Mouse (Mus musculus) kidney, adult 18-20 months (tissue): Measurements from ENCODE around the gene Sirpa.

Source experiments
- DNase-seq: peaks from one replicate; pipeline ENCODE4 v3.0.0; 2021

Sirpa gene

DNA sequence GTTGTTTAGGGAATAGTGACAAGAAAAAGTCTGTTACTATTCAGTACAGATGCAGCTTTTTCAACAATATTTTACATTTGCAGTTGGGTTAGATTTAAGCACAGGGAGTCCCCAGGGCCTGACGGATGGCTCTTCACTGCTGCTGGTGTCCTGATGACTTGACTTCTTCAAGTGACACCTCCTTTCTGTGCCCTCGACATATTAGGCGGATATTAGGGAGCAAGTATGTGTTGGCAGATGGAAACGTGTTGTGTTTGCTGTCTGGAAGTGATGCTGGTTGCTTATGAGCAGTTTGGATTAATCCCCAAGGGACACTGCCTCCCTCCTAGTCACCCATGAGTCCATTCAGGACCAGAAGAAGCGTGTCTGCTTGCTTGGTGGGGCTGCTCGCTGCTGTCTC lies 21.3 kb downstream of the Sirpa start:
- DNase-seq: no peak

DNA sequence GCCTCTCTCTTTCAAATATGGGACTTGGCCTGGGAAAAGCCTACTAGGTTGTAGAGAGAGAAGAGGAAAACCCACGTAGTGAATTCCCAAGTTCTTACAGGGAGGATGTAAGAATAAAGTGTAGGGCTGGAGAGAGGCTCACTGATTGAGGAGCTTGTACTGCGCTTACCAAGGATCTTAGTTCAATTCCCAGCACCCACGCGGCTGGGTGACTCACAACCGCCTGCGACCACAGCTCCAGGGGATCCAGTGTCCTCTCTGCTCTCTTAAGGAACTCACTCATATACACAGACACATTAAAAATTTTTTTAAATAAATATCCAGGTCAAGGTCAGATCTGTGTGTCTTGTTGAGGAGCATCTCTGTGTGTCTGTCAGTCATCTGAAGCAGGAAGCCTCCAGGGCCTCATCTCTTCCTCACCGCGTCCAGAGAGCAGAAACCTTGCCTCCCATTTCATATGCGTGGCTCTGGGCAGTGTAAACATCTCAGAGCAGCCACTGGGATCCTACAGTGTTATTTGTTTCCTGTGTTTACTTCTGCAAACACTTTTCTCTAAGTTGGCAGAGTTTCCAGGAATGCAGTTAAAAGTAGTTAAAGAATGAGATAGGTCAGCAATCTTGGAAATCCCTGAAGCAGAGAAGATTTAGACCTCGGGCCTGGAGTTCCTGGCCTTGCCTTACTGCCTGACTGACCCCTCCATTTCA lies 22.0 kb downstream of the Sirpa start:
- DNase-seq: no peak

DNA sequence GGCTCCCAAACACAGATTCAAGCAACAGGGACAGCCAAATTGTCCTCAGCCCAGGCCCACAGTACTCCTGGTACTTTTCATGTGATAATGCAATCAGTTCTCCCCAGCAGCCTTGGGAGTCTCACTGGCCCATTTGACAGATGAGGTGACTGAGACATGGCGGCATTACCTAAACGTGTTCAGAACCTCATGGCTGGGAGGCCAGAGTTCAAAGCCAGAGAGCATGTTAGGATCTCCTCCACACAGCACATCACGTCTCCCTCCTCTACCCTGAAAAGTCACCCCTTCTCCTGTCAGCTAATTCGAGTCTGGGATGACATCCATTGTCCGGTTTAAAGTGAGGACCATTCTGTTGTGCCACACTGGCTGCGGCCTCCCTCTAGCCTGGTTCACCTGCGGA lies 27.5 kb downstream of the Sirpa start:
- DNase-seq: no peak

DNA sequence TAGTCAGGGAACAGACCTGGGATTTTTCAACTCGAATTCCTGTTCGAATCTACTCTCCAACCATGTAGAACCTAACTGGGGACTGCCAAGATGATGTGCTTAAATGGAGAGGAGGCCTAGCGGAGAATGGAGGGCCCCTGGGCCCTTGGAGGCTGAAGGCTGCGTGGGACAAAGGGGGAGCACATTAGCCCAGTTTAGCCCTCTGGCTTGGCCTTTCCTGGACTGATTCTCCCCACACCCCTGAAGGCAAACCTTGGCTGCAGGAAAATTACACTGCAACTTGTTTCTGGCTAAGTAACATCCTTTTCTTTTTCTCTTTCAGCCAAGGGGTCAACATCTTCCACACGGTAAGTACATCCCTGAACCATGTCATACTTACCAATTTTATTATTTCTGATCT lies 28.2 kb downstream of the Sirpa start:
- DNase-seq: no peak

DNA sequence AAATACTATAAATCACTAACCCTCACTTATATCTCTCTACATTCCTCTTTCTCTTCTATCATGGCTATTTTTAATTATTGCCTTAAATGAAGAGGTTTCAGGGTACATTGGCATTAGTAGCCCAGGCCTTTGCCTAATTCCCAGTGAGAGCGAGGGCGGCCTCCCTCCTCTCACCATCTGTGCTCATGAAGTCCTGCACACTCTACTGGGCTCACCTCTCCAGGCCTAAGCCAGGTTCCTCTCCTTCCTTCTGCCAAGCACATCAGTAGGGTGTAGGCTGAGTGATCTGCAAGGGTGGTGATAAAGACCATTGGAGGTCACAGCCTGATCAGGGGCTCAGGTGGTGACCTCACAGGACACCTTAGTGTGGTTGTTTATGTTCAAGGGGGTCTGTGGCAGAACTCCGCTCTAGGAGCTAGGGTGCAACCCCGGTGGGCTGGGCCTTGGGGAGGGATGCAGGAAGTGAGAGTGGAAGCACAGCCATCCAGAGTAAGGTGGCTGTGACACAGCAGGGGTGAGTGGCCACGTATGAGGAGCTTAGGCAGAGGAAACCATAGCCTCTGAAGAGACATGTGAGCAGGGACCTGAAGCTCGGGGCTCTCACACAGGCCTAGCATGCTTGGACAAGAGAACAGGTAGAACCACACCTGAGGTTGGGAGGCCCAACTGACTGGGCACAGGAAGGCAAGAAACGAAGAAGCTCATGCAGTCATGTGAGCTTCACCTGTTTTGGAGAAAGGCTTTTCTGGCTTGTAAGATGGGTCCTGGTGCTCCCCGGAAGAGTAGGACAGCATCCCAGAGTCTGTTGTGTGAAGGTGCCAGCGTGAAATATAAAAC lies 29.2 kb downstream of the Sirpa start:
- no peak for DNase-seq

DNA sequence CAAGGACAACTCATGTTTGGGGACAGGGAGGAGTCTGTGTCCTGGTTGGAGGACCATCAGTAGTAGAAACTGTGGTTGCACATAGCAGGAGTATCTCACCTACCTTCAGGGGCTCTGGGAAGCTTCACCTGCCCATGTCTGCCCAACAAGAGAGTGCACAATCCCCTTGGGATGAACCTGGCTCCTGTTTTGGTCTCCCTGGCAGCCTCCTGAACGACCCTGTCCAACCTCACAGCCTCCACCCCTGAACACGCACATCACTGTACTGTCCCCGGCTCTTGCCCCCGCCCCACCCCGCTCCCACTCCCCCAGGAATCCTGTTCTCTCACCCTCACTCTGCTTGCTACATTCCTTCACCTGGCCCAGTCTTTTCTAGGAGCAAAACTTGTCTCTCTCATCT lies 30.3 kb downstream of the Sirpa start:
- DNase-seq: no peak

DNA sequence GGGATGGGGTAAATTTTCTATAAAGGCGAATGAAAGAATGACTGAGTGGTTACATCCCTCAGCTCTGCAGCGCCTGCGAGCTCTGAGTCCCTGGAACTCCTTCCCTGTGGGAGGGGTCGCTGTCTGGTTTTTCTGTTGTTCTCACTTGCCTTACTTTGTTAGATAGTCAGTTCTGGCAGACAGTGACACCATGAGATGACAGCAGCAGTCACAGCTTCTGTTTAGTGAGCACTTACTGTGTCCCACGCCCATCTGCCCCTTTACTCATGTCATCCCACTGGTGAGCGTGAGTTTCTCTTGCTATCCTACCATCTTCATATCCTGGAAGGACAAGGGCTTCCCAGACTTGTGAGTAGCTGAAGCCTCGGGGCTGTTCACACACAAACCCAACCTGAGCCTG lies 31.1 kb downstream of the Sirpa start:
- DNase-seq: no peak

DNA sequence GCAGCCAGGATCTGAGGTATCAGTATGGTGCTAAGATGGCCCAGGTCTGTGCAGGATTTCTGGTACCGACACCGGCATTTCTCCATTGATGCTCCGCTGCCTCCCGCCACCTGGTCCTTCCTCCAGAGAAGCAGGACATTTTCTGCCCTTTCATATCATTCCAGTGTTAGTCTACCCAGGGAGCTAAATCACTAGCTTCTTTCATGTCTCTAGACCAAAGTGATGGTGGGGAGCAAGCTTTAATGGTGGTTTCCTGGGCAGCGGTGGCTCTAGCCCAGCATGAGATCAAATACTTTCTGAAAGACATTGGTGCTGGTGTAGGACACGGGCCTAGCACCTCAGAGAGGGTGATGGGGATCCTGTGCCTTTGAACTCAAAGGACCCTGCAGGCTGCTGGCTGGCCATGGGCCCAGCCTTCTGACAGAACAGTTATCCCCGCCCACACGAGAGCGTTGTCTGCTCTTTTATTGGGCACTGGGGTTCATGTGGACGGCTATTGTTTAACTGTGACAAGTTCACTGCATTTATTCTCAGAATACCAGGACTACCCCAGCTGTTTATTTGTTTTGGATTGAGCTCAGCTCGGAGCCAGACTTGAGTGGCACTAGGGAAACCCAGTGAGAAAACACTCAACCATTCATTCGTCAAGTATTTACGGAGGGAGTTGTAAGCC lies 31.7 kb downstream of the Sirpa start:
- peak; percentile 54 for DNase-seq

DNA sequence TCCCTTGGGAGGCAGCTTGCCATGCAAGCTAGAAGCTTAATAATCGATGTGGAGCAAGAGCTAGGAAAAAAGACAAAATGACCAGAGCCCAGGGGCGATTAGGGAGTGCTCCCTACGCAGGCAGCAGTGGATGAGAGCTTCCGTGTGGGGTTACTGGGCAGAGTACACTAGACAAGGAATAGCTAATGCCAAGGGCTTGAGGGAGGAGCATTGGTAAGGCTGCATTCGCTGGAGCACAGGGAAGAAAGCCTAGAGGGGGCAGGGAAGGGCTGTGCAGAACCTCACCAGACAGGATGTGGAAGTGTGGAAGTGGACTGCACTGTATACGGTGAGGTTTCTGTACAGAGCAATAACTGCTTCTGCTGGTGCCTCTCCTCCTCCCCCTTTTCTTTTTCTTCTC lies 32.3 kb downstream of the Sirpa start:
- DNase-seq: peak; percentile 35

DNA sequence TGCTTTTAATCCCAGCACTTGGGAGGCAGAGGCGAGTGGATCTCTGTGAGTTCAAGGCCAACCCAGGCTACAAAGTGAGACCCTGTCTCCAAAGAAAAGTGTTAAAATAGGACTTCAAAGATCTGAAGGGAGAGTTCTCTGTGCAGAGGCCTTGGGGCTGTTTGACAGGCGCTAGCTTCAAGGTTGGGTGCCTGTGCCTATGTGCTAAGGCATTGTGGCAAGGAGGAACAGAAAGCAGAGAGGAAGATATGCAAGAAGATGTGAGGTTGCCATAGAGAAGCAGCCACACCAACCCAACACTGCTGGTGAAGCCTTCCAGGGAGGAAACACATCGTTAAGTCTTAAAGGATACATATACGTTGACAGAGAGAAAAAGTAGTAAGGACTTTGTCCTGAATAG lies 33.2 kb downstream of the Sirpa start:
- no peak for DNase-seq

DNA sequence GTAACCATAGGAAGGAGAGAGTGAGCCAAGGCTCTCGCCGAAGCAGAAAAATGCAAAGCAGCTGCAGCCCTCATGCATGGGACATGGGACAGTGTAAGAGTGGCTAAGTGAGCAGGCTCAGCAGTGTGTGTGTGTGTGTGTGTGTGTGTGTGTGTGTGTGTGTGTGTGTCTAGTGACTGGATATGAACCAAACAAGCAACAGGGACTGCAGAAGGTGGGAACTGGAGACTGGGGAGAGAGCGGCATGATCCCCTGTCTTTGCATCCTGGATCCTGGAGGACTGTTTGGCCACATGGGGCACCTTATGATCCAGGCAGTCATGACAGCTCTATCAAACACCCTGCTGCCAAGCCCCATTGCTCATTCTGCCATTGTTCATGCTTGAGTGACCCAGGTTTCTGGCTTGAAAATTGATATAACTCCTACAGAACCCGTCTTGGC lies 34.0 kb downstream of the Sirpa start:
- DNase-seq: no peak

DNA sequence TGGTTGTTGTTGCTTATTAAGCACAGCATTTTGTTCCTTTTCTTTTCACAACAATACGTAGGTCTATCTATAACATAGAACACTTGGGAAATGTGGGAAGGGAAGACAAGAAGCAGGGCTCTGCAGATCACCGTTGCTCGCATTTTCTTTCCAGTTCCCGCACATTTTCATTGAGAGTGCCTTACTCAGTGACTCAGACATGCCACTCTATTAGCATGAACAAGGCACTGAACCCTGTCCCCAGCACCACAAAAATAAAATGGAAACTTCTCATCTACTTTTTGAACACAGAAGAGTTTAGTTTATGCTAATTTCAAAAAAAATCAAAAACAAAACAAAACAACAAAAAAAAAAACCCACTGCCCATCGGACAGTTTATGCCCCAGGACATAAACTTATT lies 34.5 kb downstream of the Sirpa start:
- DNase-seq: no peak

DNA sequence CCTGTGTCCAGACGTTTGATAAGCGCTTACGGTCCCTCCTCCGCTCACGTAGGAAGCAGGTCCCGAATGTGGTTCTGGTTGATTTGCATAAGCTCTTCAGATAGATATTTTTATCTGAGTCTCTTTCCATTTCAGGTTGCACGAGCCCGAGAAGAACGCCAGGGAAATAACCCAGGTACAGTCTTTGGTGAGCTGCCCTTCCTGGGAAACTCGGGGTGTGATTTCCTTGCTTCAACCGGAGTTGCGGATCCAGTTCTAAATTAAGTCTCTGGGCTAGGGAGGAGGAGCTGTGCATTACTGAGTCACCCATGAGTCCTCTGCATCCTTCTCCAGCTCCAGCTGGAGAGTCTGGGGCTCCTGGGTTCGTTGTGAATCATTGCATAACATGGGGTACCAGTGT lies 35.2 kb downstream of the Sirpa start:
- no peak for DNase-seq

DNA sequence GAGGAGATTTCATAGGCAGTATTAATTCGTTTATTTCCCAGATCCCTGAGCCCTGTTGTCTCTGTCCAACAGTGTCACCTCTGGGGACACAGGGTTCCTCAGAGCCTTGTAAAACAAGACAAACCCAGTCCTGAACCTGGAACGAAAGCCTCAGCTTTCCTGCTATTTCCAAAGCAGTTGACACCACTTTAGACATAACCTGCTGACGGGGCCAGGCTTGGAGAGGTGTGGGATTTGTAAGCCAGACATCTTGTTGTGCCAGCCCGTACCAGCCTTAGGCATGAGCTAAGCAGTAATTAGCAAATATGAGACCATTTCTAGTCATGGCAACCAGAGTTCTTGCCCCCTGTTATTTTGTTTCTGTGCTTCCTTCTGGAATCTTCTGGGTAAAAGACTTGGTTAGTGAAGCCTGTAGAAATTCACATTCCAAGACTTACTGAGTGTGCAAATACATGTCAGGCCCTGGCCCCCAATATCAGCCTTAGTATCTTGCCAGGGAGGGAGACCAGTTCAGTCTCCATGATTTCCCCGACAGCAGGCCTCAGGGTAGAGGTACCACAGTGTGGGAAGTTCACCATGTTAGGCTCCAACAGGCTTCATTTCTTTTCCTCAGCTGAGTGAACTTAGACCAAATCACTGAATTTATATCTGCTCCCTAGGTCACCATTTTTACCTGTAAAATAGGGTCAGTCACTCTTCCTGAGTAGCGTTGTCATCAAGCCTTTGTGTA lies 36.0 kb downstream of the Sirpa start:
- DNase-seq: no peak

DNA sequence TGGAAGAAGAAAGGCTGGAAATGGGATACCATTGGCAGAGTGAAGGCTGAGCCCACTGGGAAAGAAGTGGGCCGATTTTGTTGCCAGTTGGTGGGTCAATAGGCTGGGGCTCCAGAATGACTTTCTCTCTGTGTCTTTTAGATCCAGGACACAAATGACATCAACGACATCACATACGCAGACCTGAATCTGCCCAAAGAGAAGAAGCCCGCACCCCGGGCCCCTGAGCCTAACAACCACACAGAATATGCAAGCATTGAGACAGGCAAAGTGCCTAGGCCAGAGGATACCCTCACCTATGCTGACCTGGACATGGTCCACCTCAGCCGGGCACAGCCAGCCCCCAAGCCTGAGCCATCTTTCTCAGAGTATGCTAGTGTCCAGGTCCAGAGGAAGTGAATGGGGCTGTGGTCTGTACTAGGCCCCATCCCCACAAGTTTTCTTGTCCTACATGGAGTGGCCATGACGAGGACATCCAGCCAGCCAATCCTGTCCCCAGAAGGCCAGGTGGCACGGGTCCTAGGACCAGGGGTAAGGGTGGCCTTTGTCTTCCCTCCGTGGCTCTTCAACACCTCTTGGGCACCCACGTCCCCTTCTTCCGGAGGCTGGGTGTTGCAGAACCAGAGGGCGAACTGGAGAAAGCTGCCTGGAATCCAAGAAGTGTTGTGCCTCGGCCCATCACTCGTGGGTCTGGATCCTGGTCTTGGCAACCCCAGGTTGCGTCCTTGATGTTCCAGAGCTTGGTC lies 37.3 kb downstream of the Sirpa start:
- no peak for DNase-seq

DNA sequence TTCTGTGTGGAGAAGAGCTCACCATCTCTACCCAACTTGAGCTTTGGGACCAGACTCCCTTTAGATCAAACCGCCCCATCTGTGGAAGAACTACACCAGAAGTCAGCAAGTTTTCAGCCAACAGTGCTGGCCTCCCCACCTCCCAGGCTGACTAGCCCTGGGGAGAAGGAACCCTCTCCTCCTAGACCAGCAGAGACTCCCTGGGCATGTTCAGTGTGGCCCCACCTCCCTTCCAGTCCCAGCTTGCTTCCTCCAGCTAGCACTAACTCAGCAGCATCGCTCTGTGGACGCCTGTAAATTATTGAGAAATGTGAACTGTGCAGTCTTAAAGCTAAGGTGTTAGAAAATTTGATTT lies 37.9 kb downstream of the Sirpa start:
- DNase-seq: no peak

DNA sequence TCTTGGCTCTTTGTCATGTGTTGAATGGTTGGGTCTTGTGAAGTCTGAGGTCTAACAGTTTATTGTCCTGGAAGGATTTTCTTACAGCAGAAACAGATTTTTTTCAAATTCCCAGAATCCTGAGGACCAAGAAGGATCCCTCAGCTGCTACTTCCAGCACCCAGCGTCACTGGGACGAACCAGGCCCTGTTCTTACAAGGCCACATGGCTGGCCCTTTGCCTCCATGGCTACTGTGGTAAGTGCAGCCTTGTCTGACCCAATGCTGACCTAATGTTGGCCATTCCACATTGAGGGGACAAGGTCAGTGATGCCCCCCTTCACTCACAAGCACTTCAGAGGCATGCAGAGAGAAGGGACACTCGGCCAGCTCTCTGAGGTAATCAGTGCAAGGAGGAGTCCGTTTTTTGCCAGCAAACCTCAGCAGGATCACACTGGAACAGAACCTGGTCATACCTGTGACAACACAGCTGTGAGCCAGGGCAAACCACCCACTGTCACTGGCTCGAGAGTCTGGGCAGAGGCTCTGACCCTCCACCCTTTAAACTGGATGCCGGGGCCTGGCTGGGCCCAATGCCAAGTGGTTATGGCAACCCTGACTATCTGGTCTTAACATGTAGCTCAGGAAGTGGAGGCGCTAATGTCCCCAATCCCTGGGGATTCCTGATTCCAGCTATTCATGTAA lies 38.5 kb downstream of the Sirpa start:
- no peak for DNase-seq

DNA sequence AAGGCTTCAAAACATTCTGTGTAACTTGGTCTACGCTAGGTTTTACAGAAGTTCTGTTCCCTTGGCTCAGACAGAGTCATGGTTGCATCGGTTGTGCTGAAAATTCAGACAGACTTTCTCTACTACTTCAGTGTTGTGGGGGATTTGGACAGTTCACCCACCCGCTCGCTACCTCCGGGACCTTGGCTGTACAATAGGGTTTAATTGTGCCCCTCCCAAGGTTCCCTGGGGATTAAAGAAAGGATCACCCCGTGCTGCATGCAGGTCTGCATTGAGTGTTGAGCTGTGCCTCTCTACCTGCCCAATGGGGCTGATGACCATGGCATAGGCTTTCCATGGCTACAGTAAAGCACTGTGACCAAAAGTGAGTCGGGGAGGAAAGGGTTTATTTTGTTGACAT lies 39.7 kb downstream of the Sirpa start:
- no peak for DNase-seq

DNA sequence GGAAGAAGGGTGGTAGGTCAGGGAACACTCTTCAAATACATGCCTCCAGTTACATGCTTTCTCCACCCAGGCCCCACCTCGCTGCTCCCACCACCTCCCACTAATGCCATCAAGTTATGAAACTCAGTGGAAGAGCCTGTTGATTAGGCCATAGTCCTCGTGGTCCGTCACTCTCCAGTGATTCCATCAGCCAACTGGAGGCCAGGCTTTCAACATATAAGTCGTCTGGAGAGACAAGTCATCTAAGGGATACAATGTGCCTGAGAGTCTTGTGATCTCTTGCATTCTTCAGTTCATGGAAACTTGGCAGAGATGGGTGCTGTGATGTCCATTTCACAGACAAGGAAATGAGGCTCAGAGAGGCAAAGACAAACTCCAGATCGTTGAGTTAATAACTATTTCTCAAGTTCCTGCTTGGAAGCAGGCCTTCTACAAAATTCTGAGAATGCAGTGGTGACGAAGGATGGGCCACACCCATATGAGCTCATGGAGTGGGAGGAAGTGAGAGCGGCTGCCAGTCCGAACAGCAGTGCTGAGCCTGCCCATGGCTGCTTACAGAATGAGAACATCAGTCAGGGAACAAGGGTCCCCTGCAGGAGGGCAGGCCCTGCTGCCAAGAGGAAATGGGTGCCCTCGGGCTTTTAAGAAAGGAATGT lies 40.6 kb downstream of the Sirpa start:
- peak; percentile 57 for DNase-seq

DNA sequence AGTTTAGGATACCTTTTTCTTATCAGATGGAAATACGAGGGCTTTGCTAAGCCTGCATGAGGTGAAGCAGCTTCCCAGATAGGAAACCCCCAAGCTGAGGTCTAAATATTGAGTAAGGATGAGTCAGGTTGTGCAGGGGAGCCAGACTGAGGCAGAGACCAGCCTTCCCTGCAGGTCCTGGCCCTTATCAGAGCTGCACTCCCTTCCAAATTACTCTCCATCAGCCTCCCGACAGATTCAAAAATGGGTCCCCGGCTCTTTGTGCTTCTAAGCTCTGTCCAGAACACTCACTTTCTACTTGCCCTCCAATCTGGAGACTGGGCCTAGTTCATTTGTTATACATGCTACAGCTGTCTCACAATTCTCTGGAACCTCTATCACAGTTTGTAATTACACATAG lies 41.3 kb downstream of the Sirpa start:
- no peak for DNase-seq

DNA sequence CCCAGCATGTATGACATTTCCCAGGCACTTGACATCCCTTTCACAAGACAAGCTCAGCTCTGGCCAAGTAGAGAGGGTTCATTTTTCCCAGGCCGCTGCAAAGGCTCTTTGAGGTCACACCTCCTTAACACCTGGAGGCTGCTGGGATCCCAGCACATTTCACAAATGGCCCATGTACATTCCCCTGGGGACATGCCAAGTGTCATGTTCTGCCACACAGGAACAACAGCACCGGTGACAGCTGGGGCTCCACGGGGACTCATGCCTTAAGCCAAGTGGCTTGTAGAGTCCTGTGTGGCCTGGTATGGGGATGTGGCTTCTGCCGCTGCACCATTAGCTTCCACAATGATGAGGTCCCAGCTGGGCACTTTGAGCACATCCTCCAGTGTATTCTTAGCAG lies 60.0 kb downstream of the Sirpa start:
- no peak for DNase-seq

DNA sequence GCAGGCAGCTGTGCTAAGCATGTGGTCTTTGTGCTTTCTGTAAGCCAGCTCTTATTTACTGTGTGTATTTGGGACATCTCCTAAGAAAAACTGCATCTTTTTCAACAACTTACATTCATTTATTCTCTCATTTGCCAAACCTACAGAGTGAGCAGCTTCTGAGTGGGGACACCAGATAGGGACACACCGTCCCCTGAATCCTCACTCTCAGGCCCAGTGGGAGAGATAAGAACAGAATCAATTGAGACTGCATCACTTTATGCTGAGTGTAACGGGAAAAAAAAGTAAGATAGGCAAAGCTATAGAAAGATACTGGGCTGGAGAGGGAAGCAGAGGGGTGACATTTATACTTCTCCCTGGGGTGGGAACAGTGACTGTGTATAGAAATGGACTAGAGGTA lies 61.0 kb downstream of the Sirpa start:
- no peak for DNase-seq
